In the genomic region with DNA sequence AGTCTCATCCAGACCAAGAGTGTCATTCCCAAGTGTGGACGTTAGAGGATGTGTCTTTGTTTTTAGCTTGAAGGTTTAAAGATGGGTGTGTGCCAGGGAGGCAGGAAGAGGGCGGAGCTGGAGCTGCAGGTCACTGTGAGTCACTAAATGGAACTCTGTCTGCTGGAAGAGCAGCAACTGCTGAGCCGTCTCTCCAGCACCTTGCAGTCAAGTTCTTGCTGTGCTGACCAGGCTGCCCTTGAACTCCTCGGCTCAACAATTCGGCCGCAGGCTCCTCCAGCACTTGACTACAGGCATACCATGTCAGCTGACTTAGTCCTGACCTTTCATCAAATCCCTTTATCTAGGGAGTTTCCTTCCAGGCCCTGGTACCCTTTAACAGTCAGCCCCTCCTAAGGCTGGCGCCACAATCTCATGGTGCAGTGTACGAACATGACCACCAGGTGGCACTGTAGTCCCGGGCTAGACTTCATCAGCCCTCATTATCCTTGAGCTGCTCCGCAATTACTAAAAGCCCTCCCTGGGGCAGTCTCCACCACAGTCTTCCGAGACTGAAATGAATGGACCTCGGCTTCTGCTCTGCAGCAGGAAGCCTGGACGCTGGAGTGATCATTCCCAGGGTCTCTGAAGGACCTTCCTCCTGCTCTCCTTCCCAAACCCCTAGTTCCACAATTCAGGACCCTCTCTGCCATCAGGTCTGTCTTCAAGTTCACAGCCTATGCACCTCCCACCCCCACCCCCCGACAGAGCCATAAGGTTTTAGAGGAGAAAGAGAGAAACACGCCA, we compare ENCODE assay signal across 8 mouse cellular contexts. TPM values are rescaled to one million over a fixed set of nuclear protein-coding genes. Genes with fewer than 3 reads are reported as not detected.
A peak's percentile ranks its signal among the peaks of the same experiment; 100 is the strongest.
DNase-seq lines count a peak whose midpoint lies in the region; ATAC-seq lines count a peak whose summit lies in the region.

No protein-coding gene starts in this region.

- 9% methylated on average over 15 of the region's 15 CpGs for WGBS in hindbrain, embryonic 14.5 days

- peaks cover 7% of the 10 kb centered on the region for H3K4me1 ChIP-seq in hindbrain, embryonic 14.5 days (replicated peaks; ENCODE audit: control insufficient read depth, insufficient read depth, low read length)

- H3K27ac ChIP-seq in hindbrain, embryonic 14.5 days: peak overlapping the region; percentile 74

- ATAC-seq in hindbrain, embryonic 14.5 days (ENCODE audit: low FRiP score): peak; percentile 83

- no peaks in the 10 kb centered on the region for H3K27me3 ChIP-seq in hindbrain, embryonic 14.5 days (ENCODE audit: control insufficient read depth, insufficient read depth, low read length)

- H3K4me3 ChIP-seq in hindbrain, embryonic 14.5 days (replicated peaks; ENCODE audit: low read length): no peak overlapping the region

- peak overlapping the region; percentile 22; the same call in 1 of the 2 replicates for H3K9ac ChIP-seq in hindbrain, embryonic 14.5 days

- H3K36me3 ChIP-seq in hindbrain, embryonic 14.5 days (replicated peaks; ENCODE audit: control insufficient read depth, insufficient read depth): no peaks in the 10 kb centered on the region

- peak overlapping the region; percentile 46 for H3K4me2 ChIP-seq in hindbrain, embryonic 14.5 days (replicated peaks)

- H3K9me3 ChIP-seq in hindbrain, embryonic 14.5 days (ENCODE audit: control insufficient read depth, low read length): no peaks in the 10 kb centered on the region

- peak; percentile 98 for DNase-seq in MN1 (ENCODE audit: low spot score)
- peak; percentile 93 to 95 for DNase-seq in cerebellum, postnatal 10 days
- peak; percentile 84 to 85 for DNase-seq in frontal cortex, postnatal 25 days (ENCODE audit: low spot score in 2 of 2)
- peak; percentile 95 for DNase-seq in hindbrain, embryonic 14.5 days (ENCODE audit: low spot score)
- peak; percentile 75 for DNase-seq in left cerebral cortex, adult 11 months (ENCODE audit: low spot score)
- peak; percentile 90 for DNase-seq in lung, postnatal 36 days
- peak; percentile 97 for DNase-seq in retina, embryonic 14.5 days (ENCODE audit: low spot score)
- DNase-seq in thymus, postnatal 4 days: peak; percentile 93

RNA-seq across cellular contexts. Expression of a gene that starts 23.1 kb away (rescaled TPM):
- polyA plus RNA-seq in hindbrain, embryonic 14.5 days (2014; fragmentation: Nextera tagmentation; extraction: Ambion mirVana): 37.7 and 39.5 TPM in 2 replicates

RNA-seq across cellular contexts. Expression of a gene that starts 28.4 kb away (rescaled TPM):
- polyA plus RNA-seq in hindbrain, embryonic 14.5 days (2014; fragmentation: Nextera tagmentation; extraction: Ambion mirVana): 0.14 and 0.17 TPM in 2 replicates
